Mouse (Mus musculus) megakaryocyte-erythroid progenitor cell, adult 5-6 weeks (primary cell): ENCODE measurements around the gene Ttc13. TPM values are rescaled to one million over a fixed set of nuclear protein-coding genes. Genes with fewer than 3 reads are reported as not detected.

Experiments used
- ATAC-seq: replicated peaks from 2 replicates; pipeline ENCODE4 v1.8.0; 2016; ENCODE audit warnings: mild to moderate bottlenecking, inconsistent platforms; ENCODE audit not compliant: severe bottlenecking, poor library complexity, low FRiP score, low TSS enrichment
- total RNA-seq, 2 experiments: library from RNA; stranded (forward) in 1 of 2; stranded (reverse) in 1 of 2; fragments of 200-1000, 215-1000 nt in 1 of 2; fragments of >200 nt in 1 of 2; fragmentation: Nextera tagmentation in 1 of 2; gene quantifications; 2 replicates each; pipeline ENCODE4 v1.2.3; 2014 to 2017

The Ttc13 gene
- 64.6 and 73.5 TPM in 2 replicates for total RNA-seq (2014; fragmentation: Nextera tagmentation)
- 41.7 and 50.7 TPM in 2 replicates for total RNA-seq (2017)

DNA sequence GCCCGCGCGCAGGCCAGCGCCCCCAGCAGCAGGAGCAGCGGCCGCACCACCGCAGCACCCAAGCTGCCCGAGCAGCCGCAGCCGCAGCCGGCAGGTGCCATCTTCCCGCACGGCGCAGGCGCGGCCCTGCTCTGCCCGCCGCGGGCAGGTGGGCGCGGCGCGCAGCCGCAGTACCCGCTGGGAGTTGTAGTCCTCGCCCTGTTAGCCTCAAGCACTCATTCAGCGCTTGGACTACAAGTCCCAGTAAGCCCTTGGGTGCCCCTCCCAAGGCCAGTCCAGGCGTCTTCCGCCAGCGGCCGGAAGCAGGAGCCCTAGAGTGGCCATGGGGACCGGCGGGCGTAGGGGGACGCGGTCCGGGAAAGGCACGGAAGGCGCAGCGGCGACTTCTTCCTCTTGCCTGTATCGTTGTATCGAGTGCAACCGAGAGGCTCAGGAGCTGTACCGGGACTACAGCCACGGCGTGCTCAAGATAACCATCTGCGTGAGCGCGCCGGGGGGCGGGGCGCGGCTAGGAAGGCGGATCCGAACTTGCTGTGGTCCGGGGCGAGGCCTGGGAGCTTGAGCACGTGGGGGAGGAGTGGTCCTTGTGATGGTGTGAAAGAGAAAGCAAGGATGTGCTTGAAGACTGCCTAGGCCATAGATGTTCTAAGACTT, at the start of gene Ttc13, which contains the start of gene Arv1:
Gene Ttc13 (minus strand): TSS at position 122 of the 654 bp plus-strand sequence.
Gene Arv1 (plus strand): TSS at position 278 of the 654 bp plus-strand sequence.
- ATAC-seq = peak; percentile 98

DNA sequence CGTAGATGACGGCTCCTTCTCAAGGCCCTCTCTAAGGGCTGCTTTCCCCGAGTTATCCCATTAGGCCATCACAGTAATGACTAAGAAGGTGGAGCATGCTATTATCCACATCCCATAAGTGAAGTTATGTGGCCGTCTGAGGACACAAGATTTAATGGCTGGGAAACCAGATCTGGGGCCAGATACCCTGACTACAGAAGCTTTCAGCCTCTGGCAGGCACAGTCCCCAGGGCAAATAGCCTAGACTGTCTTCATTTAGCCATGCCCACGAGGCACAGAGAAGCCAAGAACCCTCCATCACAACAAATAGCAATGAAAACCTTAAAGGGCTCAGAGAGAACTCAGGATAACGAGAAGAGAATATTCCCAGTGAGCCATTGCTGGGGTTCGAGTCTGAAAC, 41.3 kb upstream of the Ttc13 start:
- no peak for ATAC-seq

DNA sequence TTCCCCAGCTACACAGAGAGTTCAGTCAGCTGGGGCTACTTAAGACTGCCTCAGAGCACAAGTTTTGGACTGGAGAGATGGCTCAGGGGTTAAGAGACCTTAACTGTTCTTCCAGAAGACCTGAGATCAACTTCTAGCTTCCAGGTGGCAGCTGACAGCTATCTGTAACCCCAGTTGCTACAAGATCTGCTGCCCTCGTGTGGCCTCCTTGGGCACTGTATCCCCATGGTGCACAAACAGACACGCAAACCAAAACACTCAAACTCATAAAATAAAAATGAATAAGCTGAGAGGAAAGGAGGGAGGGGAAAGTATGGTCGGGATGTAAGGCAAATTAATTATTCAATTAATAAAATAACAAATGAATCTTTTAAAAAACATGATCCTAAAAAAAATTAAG, 36.8 kb upstream of the Ttc13 start:
- ATAC-seq = peak; percentile 75

DNA sequence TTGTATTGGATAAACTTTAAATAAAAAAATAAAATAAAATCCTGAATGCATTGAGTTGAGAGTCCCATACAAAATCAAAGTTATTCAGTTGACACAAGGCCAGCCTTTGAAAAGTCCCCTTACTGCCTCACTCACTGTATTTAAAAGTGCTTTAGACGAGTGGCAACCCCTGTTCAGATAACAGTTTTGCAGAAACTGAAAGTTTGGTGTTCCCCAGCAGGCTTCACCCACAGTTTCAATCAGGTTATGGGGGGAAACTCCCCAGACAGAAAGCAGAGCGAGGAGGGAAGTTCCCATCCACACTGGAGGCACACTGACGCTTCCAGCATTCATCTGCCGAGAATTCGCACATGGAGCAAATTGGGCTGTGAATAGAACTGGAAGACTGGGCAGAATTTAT, 34.8 kb upstream of the Ttc13 start:
- ATAC-seq = no peak

DNA sequence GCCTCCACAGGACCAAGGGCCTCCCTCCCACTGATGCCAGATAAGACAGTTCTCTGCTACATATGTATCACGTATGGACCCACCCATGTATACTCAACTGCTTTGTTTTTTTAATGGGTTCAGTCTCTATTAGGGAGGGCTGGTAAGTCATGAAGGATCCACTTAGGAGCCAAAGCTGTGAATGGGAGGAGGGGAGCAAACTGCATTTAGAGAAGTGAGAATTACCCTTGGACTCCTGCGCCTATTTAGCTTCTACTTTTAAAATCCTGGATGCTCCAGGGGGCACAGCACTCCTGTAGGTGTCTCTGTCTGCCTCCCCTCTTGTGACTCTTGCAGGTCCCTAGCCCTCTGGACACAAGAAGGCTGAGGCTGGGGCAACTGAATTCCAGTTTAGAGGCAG, 34.4 kb upstream of the Ttc13 start:
- ATAC-seq = no peak

DNA sequence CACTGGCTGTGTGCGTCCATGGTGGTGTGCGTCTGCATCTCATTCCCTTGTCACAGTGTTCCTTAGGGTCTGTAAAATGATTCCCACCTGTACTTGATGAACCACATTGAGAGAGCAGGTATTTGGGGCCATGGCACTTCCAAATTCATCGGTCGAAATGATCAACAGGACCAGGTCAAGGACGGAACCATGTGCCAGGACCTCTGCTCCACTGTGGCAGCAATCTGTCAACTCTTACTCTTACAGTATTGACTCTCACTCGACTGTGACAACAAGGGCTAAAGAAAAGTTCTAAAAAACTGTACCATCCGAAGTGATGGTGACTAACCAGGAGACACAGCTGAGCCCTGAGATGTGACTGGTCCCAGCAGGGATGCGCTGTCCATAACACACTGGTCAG, 33.7 kb upstream of the Ttc13 start:
- ATAC-seq = no peak

DNA sequence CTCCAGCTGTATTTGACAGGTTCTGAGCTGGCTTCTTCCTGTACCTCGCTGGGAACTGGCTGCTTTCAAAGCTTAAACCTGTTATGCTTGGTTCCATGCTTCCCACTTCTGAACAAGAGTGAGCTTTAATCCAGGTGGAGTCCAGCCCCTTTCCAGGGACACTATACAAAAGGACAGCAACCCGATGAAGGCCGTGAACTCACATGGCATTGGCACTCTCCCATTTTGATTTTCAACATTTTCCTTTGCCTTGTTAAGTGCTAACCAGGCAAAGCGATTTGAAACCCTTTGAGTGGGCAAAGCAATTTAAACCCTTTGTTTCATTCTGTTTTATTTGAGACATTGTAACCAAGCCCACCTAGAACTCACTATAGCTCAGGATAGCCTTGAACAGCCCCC, 33.0 kb upstream of the Ttc13 start:
- ATAC-seq = no peak

DNA sequence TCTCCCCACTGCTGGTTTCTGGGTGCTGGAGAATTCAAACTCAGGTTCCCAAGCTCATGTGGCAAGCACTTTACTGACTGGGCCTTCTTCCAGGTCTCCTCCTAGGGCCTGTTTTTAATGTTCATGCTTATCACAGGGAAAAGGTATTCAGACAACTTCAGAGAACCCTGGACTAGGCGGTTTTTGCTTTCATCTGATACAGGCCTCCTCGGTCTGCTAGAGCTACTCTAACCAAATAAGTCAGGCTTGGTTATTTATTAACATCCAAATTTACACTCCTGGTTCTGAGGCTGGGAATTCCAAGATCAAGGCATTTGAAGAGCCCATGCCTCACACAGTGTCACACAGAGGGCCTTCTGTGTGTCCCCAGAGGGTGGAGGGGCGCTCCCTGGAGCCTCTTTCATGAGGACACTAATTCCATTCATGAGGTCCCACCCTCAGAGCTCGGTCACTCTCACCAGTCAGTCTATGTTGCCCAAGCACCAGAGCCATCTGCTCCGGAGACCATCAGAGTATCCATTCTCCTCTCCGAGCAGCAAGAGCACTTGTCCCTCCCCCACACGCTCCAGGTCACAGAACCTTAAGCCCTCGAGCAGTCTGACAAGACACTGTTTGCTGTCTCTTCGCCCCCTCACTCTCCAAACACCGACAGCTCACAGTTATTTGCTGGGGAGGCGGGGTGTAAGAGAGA, 32.5 kb upstream of the Ttc13 start:
- no peak for ATAC-seq

DNA sequence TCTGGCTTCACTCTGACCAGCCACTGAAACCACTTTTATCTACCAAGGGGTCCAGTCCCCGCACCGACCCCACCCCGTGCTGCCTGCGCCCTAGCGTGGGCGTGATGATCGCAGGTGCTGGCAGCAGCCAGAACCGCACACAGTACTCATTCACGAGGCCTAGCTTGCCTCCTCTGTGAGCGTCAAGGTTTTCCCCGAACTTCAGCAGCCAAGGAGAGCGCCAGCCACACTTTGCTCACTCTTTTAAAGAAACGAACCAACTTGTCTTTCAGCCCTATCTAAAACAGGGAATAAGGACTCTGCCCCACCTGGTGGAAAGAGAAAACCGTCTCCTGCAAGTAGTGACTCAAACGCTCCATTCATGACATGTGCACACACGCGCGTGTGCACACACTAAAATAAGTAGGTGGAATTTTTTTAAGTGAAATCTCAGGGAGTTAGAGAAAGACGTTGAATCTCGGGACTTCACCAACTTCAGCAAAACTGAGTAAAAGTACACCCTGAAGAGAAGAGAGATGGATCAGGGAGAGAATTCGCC, 30.6 kb upstream of the Ttc13 start:
- no peak for ATAC-seq

DNA sequence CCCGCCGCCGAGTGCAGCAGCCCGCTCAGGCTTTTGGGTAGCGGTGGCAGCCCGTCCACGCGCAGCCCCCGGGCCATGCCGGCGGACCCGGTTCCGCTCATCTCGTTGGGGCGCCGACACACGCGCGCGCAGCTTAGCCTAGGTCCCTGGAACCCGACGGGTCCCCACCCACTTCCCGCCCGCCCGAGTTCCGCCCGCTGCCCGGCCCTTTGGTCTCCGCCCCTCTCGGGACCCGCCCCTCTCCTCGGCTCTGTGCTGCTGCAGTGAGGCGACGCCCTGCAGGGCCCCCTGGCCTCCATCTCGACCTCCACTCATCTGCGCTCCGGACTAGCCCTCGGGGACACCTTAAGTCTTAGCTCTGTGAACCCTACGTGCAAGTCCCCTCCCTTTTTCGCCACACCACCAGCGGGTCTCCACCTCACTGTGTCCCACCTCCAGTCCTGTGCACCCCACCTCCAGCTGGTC, 30.0 kb upstream of the Ttc13 start, which contains the start of gene Fam89a:
Gene Fam89a (minus strand): TSS at position 124 of the 465 bp plus-strand sequence.
- ATAC-seq = peak; percentile 84

DNA sequence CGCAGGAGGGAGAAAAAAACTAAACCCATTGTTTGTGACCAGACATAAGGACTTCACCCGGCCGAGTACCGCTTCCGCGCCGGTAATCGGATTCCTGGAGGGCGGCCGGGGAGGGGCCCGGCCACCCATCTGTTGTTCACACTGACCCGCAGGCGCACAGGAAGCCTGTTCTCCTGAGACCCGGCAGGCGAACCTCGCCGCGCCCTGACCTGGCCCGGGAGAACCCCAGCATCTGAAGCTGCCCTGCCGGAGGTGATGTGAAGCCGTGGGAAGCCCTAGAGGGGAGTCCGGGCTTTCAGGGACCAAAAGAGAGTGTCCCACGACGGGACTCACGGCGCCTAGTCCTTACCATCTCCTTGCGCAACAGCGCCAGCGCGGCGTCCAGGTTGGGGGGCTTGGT, 29.4 kb upstream of the Ttc13 start:
- ATAC-seq = no peak

DNA sequence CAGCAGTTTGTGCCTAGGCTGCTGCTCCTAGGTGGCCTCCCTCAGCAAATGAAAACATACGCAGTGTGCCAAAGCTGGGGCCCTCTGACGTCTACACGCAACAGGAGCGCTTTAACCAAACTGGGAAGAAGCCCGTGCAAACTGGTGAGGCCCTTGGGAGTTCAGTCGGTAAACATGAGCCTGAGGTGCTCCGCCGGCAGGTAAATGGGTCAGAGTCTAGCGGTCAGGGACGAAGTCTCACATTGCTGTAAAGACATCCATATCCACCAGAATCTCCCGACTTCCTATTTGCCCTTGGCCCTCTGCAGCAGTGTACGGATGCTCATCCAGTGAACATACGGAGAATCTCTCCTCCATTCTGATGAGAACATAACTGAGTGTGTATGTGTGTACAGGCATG, 24.9 kb upstream of the Ttc13 start:
- ATAC-seq = no peak

DNA sequence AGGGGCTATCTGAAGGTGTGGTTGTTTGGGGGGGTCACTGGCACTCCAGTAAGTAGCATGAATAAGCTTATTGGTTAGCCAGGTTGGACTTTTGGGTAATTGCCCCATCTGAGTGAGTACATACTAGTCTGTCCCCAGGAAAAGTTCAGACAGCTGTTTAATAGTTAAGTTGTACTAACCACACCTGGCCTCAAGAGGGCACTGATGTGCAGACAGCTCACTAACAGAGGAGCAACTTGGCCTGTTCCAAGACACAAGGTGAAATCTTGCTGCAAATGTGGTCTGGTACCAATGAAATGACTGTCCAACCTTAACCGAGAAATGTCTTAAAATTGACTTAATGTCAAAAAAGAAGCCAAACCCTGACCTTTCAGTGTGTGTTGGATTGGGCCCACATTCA, 17.5 kb upstream of the Ttc13 start:
- no peak for ATAC-seq

DNA sequence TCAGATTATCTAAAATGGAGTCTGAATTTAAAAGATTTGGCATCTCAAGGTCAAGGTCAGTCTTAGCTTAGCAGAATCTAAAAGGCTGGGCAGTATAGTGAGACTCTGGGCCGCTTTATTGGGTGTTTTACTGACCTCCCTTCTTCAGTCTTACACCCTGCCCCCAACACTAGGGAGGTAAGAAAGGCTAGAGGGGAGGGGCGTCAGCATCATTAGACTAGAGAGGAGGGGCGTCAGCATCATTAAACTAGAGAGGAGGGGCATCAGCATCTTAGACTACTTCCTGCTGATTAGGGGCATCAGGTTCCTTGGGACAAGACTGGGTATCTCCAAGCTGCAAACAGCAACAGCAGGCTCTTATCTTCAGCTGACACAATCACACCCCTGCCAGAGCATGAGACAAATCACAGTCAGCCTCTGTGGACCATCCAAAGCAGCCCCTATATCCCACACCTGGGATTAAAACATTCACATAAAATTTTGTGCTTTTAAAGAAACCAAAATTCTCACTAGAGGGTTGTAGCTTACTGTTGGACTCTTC, 13.7 kb upstream of the Ttc13 start:
- 0 out of 2 replicates have a peak, but pooled peaks have one; percentile 35 for ATAC-seq

DNA sequence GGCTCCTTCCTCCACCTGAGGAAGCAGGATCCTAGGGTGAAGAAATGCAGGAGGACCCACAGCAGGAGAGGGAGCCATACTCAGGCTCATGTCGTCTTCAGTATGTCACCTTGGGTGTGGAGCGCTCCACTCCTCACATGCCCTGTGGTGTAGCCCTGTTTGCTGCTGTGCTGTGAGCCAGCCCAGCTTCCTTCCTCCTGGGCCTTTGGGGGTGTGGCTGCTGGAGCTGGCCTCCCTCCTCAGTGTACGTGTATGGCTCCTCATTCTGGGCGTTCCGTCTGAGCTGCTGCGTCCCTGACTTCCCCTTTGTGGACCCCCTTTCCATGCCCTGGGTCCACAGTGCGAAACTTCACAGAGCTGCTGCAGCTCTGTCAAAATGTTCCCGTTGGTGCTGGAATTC, 11.0 kb upstream of the Ttc13 start:
- no peak for ATAC-seq

DNA sequence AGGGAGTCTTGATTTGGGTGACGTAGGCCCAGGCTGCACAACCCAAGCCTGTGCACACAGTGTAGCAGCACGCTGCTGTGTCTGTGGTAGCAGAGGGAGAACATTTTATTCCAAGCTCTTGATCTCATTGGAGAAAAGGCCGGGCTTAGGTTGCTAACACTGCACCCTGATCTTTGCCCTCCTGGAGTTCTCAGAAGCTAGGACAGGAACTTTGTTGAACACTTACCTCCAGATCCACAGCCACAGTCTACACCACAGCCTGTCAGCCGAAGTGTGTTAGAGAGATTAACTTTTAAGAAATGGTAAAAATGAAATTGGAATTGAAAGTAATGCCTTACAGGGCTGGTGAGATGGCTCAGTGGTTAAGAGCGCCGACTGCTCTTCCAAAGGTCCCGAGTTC, 2.5 kb upstream of the Ttc13 start:
- no peak for ATAC-seq

DNA sequence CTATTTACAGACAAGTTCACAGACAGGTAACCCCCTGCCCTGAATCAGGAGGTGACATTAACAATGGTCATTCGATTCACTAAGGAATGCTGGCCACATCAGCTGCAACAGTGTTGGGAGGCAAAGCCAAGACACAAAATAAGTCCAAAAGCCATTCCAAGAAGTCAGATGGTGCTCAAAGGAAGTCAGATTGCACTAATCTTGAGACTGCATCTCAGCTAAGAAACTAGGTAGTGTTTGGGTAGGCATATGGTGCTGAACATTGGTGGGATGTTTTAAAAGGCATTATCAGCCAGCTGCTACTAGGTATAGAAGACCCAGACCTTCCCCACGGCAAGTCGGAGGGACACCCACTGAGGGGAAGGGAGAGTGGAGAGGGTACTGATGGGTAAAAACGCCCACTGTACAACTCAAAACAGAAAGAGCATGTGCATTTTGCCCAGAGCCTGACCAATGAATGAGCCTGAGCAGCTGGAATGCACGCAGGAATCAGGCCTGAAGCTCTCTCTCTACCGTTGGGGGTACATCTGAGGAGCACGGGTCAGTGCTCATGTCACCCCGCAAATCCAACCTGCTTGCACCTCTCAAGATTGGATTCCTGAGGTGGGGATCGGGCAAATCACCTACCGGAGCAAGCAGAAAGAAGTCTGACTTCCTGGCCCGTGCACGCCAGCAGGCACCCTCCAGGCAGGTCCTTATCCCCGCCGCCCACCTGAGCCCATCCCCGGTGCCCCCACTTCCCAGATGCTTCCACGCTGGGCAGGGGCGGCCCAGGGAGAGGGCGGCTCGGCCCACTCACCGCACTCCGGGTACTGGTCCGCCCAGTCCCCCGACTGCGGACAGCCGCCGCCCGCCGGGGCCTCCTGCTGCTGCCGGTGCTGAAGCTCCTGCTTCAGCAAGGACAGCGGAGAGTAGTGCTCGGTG, 583 bp downstream of the Ttc13 start:
- ATAC-seq = peak; percentile 11; the same call in 1 of the 2 replicates

DNA sequence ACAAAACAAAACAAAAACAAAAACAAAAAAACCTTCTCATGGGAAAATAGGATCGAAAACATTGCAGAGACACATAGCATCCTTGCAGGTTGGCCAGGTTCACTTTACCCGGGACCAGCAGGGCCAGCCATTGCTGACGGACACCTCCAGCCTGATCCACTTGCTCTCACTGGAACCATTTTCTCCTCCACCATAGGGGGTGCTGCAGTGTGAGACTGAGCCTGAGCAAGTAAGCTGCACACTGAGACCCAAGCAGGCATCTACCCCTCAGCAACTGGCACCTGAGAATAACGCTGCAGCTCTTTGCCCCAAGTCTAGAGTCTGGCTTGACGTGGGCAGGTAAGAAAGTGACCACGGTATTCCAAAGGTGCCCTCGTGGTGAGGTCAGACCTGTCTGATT, 1.6 kb downstream of the Ttc13 start:
- ATAC-seq = 0 out of 2 replicates have a peak, but pooled peaks have one; percentile 25

DNA sequence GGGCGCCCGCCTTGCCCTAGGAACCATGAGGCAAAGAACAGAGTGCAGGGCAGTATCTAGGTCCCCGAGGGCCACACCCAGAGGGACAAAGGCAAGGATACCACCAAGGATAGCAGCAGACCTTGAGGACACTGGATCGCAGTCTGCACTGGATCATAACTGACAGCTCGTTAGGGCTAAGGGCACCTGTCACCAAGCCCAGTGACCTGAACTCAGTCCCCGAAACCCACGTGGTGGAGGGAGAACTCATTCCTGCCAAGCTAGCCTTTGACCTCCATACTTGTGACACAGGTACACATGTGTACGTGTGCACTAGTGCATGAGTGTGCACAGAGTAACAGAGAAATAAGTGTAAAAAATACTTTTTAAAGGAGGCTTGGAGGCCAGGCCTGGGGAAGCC, 6.0 kb downstream of the Ttc13 start:
- no peak for ATAC-seq
